ENCODE assay signal across 12 mouse cellular contexts in the genomic region with DNA sequence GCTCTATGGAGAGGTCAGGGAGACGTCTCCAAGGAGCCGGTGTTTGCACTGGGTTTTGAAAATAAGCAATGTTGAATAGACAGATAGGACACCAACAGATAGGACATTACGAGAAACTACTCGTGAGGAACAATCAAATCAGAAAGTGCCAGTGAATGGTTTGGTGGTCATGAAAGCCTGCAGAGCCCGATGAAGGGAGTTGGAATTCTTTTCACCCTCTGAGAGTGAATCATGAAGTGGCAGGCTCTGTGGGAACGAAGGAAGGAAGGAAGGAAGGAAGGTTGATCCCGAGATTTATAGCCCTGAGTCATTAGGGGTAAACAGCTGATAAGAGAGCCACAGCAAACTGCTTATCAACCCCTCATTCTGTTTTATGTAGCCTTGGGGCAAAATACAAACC. TPM values are rescaled to one million over a fixed set of nuclear protein-coding genes. Genes with fewer than 3 reads are reported as not detected.
DNase-seq lines count a peak whose midpoint lies in the region; ATAC-seq and TF ChIP-seq lines count a peak whose summit lies in the region.
"Had no signal": no experiment of that assay in that cellular context is flagged by ENCODE, and none has a peak within 500 bp of the region (broad histone marks: within the 10 kb centered on the region; RNA-seq: fewer than 3 reads in every experiment).

No protein-coding gene starts in this region.

- peak overlapping the region; percentile 36; the same call in 1 of the 2 replicates for H3K4me2 ChIP-seq in lung, postnatal 0 days (replicated peaks; ENCODE audit: low read depth, low read length)
- no peak overlapping the region; the same call in 1 of the 2 replicates for H3K4me2 ChIP-seq in stomach, postnatal 0 days (replicated peaks; ENCODE audit: low read depth)
- H3K4me2 ChIP-seq in forebrain, embryonic 12.5 days: no peak overlapping the region

- H3K27me3 ChIP-seq in heart, embryonic 10.5 days (ENCODE audit: insufficient read depth, poor library complexity, severe bottlenecking): no peaks in the 10 kb centered on the region
- no peaks in the 10 kb centered on the region for H3K27me3 ChIP-seq in lung, postnatal 0 days (replicated peaks; ENCODE audit: insufficient read depth, low read length)
- no peaks in the 10 kb centered on the region for H3K27me3 ChIP-seq in stomach, postnatal 0 days (ENCODE audit: control insufficient read depth, insufficient read depth, low read length)
- no peaks in the 10 kb centered on the region for H3K27me3 ChIP-seq in forebrain, embryonic 12.5 days

- H3K4me3 ChIP-seq in heart, embryonic 10.5 days: peak overlapping the region; percentile 15; the same call in 1 of the 2 replicates
- no peak overlapping the region for H3K4me3 ChIP-seq in lung, postnatal 0 days (ENCODE audit: low read depth, low read length)
- H3K4me3 ChIP-seq in stomach, postnatal 0 days (ENCODE audit: low read depth, low read length): no peak overlapping the region
- H3K4me3 ChIP-seq in forebrain, embryonic 12.5 days (replicated peaks): no peak overlapping the region

- no peaks in the 10 kb centered on the region for H3K9me3 ChIP-seq in heart, embryonic 10.5 days
- H3K9me3 ChIP-seq in lung, postnatal 0 days (ENCODE audit: low read length): no peaks in the 10 kb centered on the region
- H3K9me3 ChIP-seq in stomach, postnatal 0 days (ENCODE audit: control insufficient read depth, low read length): no peaks in the 10 kb centered on the region
- no peaks in the 10 kb centered on the region for H3K9me3 ChIP-seq in forebrain, embryonic 12.5 days

- 0 out of 2 replicates have a peak, but pooled peaks have one; percentile 13 for ATAC-seq in lung, postnatal 0 days
- peak; percentile 12 to 18; a peak in 2 of 4 replicates for ATAC-seq in hematopoietic stem cell, adult 5-6 weeks (replicated peaks in 1 of 2; ENCODE audit: insufficient read depth in 1 of 2, low FRiP score in 2 of 2, low TSS enrichment in 1 of 2, low read depth in 1 of 2, poor library complexity in 2 of 2, severe bottlenecking in 2 of 2)
- peak; percentile 36; the same call in 1 of the 2 replicates for ATAC-seq in stomach, postnatal 0 days (ENCODE audit: low FRiP score, low TSS enrichment)
- ATAC-seq in forebrain, embryonic 12.5 days (ENCODE audit: low FRiP score): no peak

- H3K27ac ChIP-seq in heart, embryonic 10.5 days: peak overlapping the region; percentile 76
- peak overlapping the region; percentile 11 for H3K27ac ChIP-seq in lung, postnatal 0 days (ENCODE audit: low read length)
- H3K27ac ChIP-seq in stomach, postnatal 0 days (replicated peaks): no peak overlapping the region; the same call in 1 of the 2 replicates
- H3K27ac ChIP-seq in forebrain, embryonic 12.5 days: no peak overlapping the region
- H3K27ac ChIP-seq: liver, embryonic 14.5 days had no signal

- no peak overlapping the region for H3K9ac ChIP-seq in lung, postnatal 0 days (replicated peaks; ENCODE audit: low read depth)
- H3K9ac ChIP-seq in stomach, postnatal 0 days (ENCODE audit: low read length): no peak overlapping the region
- no peak overlapping the region for H3K9ac ChIP-seq in forebrain, embryonic 12.5 days
- H3K9ac ChIP-seq: liver, embryonic 14.5 days had no signal

- TF ChIP-seq EP300 in lung, postnatal 0 days (IDR thresholded peaks at IDR 0.05): peak; percentile 68
- no peak for TF ChIP-seq EP300 in stomach, postnatal 0 days (optimal IDR thresholded peaks at IDR 0.05)

- DNase-seq in heart, embryonic 10.5 days (ENCODE audit: low spot score): no peak
- no peak for DNase-seq in heart, adult 8-10 months (ENCODE audit: low spot score)
- peak; percentile 52 for DNase-seq in lung, postnatal 0 days (ENCODE audit: low spot score)
- no peak for DNase-seq in lung, postnatal 14 days
- DNase-seq in stomach, postnatal 0 days (ENCODE audit: low spot score): no peak
- no peak for DNase-seq in cerebellum, adult 11 months
- DNase-seq: cerebellum, postnatal 36 days; gastrocnemius, postnatal 25 days; kidney, adult 18-20 months had no signal

- peaks cover 51% of the 10 kb centered on the region for H3K4me1 ChIP-seq in heart, embryonic 10.5 days
- H3K4me1 ChIP-seq in lung, postnatal 0 days (ENCODE audit: insufficient read depth, low read depth, low read length): peaks cover 29% of the 10 kb centered on the region
- H3K4me1 ChIP-seq in stomach, postnatal 0 days (replicated peaks; ENCODE audit: control insufficient read depth, insufficient read depth): 0 out of 2 replicates have a peak, but pooled peaks cover 2% of the 10 kb centered on the region
- peaks cover 2% of the 10 kb centered on the region for H3K4me1 ChIP-seq in forebrain, embryonic 12.5 days

- TF ChIP-seq CTCF in lung, postnatal 0 days (IDR thresholded peaks at IDR 0.05): no peak
- no peak for TF ChIP-seq CTCF in stomach, postnatal 0 days (IDR thresholded peaks at IDR 0.05; ENCODE audit: low read depth)

- 3% methylated on average over 7 of the region's 7 CpGs for WGBS in heart, embryonic 10.5 days
- 17% methylated on average over 7 of the region's 7 CpGs for WGBS in lung, postnatal 0 days
- WGBS in stomach, postnatal 0 days: 21% methylated on average over 7 of the region's 7 CpGs
- 19% methylated on average over 7 of the region's 7 CpGs for WGBS in forebrain, embryonic 12.5 days

- peaks cover 6% of the 10 kb centered on the region; the same call in 1 of the 2 replicates for H3K36me3 ChIP-seq in heart, embryonic 10.5 days
- H3K36me3 ChIP-seq in lung, postnatal 0 days (ENCODE audit: insufficient read depth, low read length): no peaks in the 10 kb centered on the region
- no peaks in the 10 kb centered on the region for H3K36me3 ChIP-seq in stomach, postnatal 0 days (ENCODE audit: control insufficient read depth, insufficient read depth, low read length)
- no peaks in the 10 kb centered on the region for H3K36me3 ChIP-seq in forebrain, embryonic 12.5 days (replicated peaks)

RNA-seq across cellular contexts. Expression of a gene that starts 15.5 kb away (rescaled TPM):
- 58.0 and 93.6 TPM in 2 replicates for polyA plus RNA-seq in heart, embryonic 10.5 days (2016; fragmentation: Nextera tagmentation; extraction: Ambion mirVana)
- 100 to 1,000 TPM; 135 to 156 (median 140) TPM for total RNA-seq in heart, adult 8-10 months (2022)
- polyA plus RNA-seq in lung, postnatal 0 days (2015; fragmentation: Nextera tagmentation; extraction: Ambion mirVana): 36.6 and 39.9 TPM in 2 replicates
- total RNA-seq in hematopoietic stem cell, adult 5-6 weeks (2017): 62.8 and 66.8 TPM in 2 replicates
- 34.9 and 36.7 TPM in 2 replicates for polyA plus RNA-seq in stomach, postnatal 0 days (2015; fragmentation: Nextera tagmentation; extraction: Ambion mirVana)
- 19.7 and 24.0 TPM in 2 replicates for polyA plus RNA-seq in forebrain, embryonic 12.5 days (2016; fragmentation: Nextera tagmentation; extraction: Ambion mirVana)

Comparison
In these comparisons a context has a peak if more than half of its experiments do, and no peak if none do; other contexts are left out.
1. H3K27ac ChIP-seq: peak in heart, embryonic 10.5 days (single experiment) and lung, postnatal 0 days (single experiment); none in stomach, postnatal 0 days (single experiment) and forebrain, embryonic 12.5 days (single experiment).